Mouse (Mus musculus): ENCODE measurements around the gene Kcnq5. TPM values are rescaled to one million over a fixed set of nuclear protein-coding genes. Genes with fewer than 3 reads are reported as not detected.

Gene Kcnq5
- total and polyA plus RNA-seq, 3 experiments: not detected

DNA sequence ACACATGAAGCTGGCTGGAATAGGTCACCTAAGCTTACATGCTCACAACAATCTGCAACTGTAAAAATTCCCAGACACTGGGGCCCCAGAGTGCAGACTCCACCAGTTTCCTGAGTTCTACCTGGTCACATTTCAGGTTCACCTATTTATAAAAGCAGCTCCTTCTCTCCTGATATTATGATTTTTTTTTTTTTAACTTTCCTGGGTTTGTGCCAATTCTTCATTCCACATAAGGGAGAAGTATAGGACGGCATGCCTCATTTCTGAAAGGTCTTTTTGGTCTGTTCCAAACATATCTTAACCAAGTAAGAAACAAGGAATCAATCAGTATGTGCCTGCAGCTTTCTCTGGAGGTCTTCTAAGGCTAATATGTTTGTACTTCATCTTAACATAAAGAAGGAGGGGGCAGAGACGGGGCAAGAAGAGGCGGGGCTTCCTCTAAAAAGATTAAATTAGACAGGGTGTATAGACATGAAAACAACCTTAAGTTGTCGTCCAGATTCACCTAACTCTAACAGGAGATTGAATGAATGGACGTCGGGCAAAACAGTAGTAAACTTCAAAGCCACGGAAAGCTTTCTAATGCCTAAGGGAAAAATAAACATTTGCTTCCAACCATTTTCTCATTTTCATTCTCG, 2.0 kb downstream of the Kcnq5 start:
- no peaks in the 10 kb centered on the region for H3K27me3 ChIP-seq (ENCODE audit: control insufficient read depth in 1 of 2, insufficient read depth in 2 of 2, low read length in 2 of 2)
- TF ChIP-seq TAL1 (IDR thresholded peaks at IDR 0.05; ENCODE audit: low read length) (no peak), JUND (IDR thresholded peaks at IDR 0.05; ENCODE audit: low read depth, low read length) (no peak), POLR2A (IDR thresholded peaks at IDR 0.05; ENCODE audit: control insufficient read depth in 1 of 2, insufficient read depth in 1 of 2, low read depth in 1 of 2, low read length in 2 of 2, poor library complexity in 1 of 2) (no peak), ELF1 (IDR thresholded peaks at IDR 0.05; ENCODE audit: low read depth, low read length) (no peak), SIN3A (IDR thresholded peaks at IDR 0.05; ENCODE audit: low read length) (no peak), GABPA (IDR thresholded peaks at IDR 0.05; ENCODE audit: low read depth, low read length) (no peak), ZNF384 (IDR thresholded peaks at IDR 0.05; ENCODE audit: low read depth, low read length) (no peak), TBP (IDR thresholded peaks at IDR 0.05; ENCODE audit: low read depth, low read length) (no peak), RAD21 (IDR thresholded peaks at IDR 0.05; ENCODE audit: low read depth, low read length) (no peak), NELFE (IDR thresholded peaks at IDR 0.05; ENCODE audit: low read depth, low read length) (no peak), POLR2AphosphoS5 (IDR thresholded peaks at IDR 0.05; ENCODE audit: borderline replicate concordance, low read depth, low read length) (no peak), ZMIZ1 (IDR thresholded peaks at IDR 0.05; ENCODE audit: low read depth, low read length) (no peak)
- DNase-seq (ENCODE audit: low read depth, low spot score): no peak
- no peaks in the 10 kb centered on the region for H3K4me1 ChIP-seq (ENCODE audit: control insufficient read depth in 1 of 2, insufficient read depth in 2 of 2, low read length in 2 of 2)
- H3K9ac ChIP-seq (ENCODE audit: control insufficient read depth, low read depth, low read length, poor library complexity, severe bottlenecking): no peak overlapping the region
- H3K9me3 ChIP-seq (replicated peaks; ENCODE audit: insufficient read depth, low read length): no peaks in the 10 kb centered on the region
- H3K4me3 ChIP-seq (ENCODE audit: control insufficient read depth in 1 of 2, insufficient read depth in 1 of 2, low read depth in 2 of 2, low read length in 2 of 2): no peak overlapping the region
- H3K27ac ChIP-seq (ENCODE audit: control insufficient read depth, low read depth, low read length): no peak overlapping the region
- H3K79me2 ChIP-seq (ENCODE audit: control insufficient read depth, insufficient read depth, low read length, poor library complexity): no peaks in the 10 kb centered on the region
- no peaks in the 10 kb centered on the region for H3K36me3 ChIP-seq (ENCODE audit: control insufficient read depth in 1 of 2, insufficient read depth in 2 of 2, low read length in 2 of 2)

DNA sequence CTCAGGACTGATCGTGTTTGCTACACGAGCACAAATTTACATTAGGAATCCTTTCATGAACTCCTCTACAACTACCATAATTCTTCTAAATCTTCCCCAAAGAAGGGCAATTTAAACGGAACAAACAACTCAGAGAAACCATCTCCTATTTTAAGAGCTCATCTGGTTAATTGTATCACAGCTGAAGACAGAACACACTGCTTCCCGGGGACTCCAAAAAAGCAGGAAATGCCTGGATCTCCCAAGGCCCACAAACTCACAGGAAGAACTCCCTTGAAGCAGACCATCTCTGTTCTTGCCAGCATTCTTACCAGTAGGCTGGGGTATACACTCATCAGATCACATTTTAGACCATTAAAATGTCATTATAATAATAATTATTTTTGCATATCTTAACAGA, 3.7 kb downstream of the Kcnq5 start:
- DNase-seq (ENCODE audit: low read depth, low spot score): no peak
- no peak overlapping the region for H3K27ac ChIP-seq (ENCODE audit: control insufficient read depth, low read depth, low read length)
- no peaks in the 10 kb centered on the region for H3K4me1 ChIP-seq (ENCODE audit: control insufficient read depth in 1 of 2, insufficient read depth in 2 of 2, low read length in 2 of 2)
- H3K9me3 ChIP-seq (replicated peaks; ENCODE audit: insufficient read depth, low read length): no peaks in the 10 kb centered on the region
- H3K4me3 ChIP-seq (ENCODE audit: control insufficient read depth in 1 of 2, insufficient read depth in 1 of 2, low read depth in 2 of 2, low read length in 2 of 2): no peak overlapping the region
- H3K27me3 ChIP-seq (ENCODE audit: control insufficient read depth in 1 of 2, insufficient read depth in 2 of 2, low read length in 2 of 2): no peaks in the 10 kb centered on the region
- no peak overlapping the region for H3K9ac ChIP-seq (ENCODE audit: control insufficient read depth, low read depth, low read length, poor library complexity, severe bottlenecking)
- no peaks in the 10 kb centered on the region for H3K79me2 ChIP-seq (ENCODE audit: control insufficient read depth, insufficient read depth, low read length, poor library complexity)
- TF ChIP-seq CHD1 (IDR thresholded peaks at IDR 0.05; ENCODE audit: low read depth, low read length) (no peak), GATA1 (IDR thresholded peaks at IDR 0.05; ENCODE audit: low read depth, low read length) (no peak), NRF1 (IDR thresholded peaks at IDR 0.05; ENCODE audit: insufficient read depth, low read depth, low read length, poor library complexity, severe bottlenecking) (no peak), MAX (IDR thresholded peaks at IDR 0.05; ENCODE audit: low read length) (no peak), ETS1 (IDR thresholded peaks at IDR 0.05; ENCODE audit: low read depth, low read length) (no peak), TAL1 (IDR thresholded peaks at IDR 0.05; ENCODE audit: low read length) (no peak), ZKSCAN1 (IDR thresholded peaks at IDR 0.05; ENCODE audit: low read depth, low read length) (no peak), NELFE (IDR thresholded peaks at IDR 0.05; ENCODE audit: low read depth, low read length) (no peak), TBP (IDR thresholded peaks at IDR 0.05; ENCODE audit: low read depth, low read length) (no peak), MYB (IDR thresholded peaks at IDR 0.05; ENCODE audit: low read depth, low read length) (no peak), ZC3H11A (IDR thresholded peaks at IDR 0.05; ENCODE audit: low read depth, low read length) (no peak), KAT2A (conservative IDR thresholded peaks at IDR 0.05; ENCODE audit: low read depth, low read length) (no peak)
- H3K36me3 ChIP-seq (ENCODE audit: control insufficient read depth in 1 of 2, insufficient read depth in 2 of 2, low read length in 2 of 2): no peaks in the 10 kb centered on the region
